Mouse (Mus musculus): ENCODE measurements at regions not wholly inside any gene's neighbourhood (a gene's known extent, or its start where the extent isn't known, plus 50 kb on each side); places are given as distances from the start of the nearest gene placed in this dataset.
A peak's percentile ranks its signal among the peaks of the same experiment; 100 is the strongest.

GRCm38 (mm10) chr14:106365624-106366118, 259.7 kb downstream of the Trim52 start:
- DNase-seq, result no peak

DNA sequence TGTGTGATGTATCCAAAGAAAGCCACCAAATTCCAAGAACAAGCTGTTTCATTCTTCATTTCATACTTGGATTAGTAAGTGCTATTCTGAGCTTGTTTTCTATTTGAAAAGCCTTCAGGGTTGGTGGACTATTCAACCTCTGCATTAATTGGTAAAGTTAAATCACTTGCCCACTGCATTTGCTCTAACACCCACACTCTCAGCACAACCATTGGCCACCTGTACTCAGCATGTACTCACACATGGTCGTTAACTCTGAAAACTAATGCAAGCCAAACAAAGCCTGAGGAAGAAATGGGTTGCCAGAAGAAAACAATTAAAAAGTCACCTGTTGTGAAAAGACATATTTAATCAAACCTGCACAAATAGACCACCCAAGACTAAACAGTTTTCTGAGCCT, 267.5 kb downstream of the Trim52 start:
- no peak for DNase-seq

GRCm38 (mm10) chr14:106379645-106380044, 273.6 kb downstream of the Trim52 start:
- no peak for DNase-seq

DNA sequence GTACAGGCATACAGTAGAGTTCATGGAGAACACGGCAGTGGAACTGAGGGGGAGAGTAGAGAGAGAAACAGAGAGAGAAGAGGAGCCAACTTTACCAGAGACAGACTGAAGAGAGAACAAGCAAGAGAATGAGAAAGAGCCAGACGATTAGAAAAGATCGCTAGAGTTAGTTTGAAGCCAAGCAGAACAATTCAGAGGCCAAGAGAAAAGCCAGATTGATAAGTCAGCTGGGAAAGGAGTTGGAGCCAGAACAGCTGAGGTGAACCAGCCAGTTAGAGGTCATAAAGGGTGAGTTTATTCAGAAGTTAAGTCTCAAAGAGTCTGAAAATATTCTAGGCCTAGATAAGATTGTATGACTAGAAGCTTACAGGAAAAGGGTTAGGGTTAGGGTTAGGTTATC, 281.7 kb downstream of the Trim52 start:
- DNase-seq, result no peak

- no peak for DNase-seq
Measured at GRCm38 (mm10) chr14:106390546-106390945, 284.5 kb downstream of the Trim52 start.

GRCm38 (mm10) chr14:106393978-106394377, 288.0 kb downstream of the Trim52 start:
- no peak for DNase-seq

DNA sequence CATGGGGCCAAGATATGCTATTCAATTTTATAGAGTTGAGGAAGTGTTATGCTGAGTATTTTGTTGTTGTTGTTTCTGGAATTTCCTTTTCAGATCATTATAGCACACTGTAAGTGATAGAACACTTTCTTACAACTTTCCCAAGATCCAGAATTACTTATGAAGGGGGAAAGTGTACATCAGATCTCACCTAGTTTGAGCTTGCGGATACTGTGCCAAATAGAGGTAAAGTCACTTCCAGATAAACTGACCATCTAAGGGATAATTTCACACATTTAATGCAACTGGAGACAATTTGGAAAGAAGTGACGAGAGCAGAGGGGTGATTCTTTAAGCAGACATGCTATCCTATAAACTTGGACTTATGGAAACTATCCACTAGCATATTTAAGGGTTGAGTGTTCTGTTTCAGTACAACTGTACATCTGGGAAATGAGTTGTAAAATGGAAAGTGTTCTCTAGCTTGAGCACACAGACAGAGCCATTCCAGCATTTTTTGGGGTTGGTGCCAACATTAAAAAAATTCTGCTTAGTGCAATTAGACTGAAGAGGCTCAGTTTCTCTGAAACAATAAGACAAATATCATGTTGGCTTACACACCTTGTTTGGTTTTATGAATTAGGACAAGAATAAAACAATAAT, 307.0 kb downstream of the Trim52 start:
- no peak for DNase-seq

GRCm38 (mm10) chr14:106424714-106425113, 318.7 kb downstream of the Trim52 start:
- peak in 1 of 2 experiments; percentile 4 for DNase-seq

GRCm38 (mm10) chr14:106428594-106428993, 322.6 kb downstream of the Trim52 start:
- no peak for DNase-seq

DNA sequence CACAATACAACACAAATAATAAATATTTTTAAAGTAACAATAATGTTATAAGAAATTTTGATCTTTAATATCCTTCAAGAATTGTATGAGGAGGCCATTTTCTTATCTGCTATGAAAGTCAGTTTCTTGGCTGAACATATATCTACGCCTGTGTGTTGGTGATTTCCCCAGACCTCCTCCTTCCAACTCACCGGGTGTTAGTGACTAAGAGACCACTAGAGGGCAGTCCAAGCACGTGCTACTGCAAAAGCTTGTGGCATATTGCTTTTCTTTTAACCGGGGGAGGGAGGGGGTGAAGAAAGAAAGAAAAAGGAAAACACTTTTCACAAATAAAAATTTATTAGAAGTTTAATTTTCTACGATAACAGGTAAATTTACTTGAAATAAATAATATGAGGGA, 333.3 kb downstream of the Trim52 start:
- peak; percentile 80 to 81 for DNase-seq

DNA sequence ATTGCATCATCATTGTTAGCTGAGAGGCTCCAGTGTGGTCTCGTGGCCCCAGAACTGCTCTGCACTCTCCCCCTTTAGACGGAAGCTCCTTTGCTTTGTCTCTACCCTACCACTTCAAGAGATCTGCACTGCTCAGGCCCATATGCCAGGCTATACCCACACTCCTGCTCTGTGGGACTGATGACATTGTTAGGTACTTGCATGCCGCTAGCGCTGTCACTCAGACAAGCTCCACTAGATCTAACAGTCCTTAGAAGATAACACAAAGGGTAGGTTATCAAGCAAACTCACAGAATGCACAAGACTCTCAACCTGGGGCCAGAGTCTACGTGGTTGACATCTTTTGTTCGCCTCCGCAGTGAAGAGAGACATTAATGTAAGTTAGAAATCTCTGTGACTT, 383.1 kb downstream of the Trim52 start:
- DNase-seq, result no peak

GRCm38 (mm10) chr14:106491389-106491788, 385.4 kb downstream of the Trim52 start:
- no peak for DNase-seq

GRCm38 (mm10) chr14:106500344-106501135, 394.5 kb downstream of the Trim52 start:
- DNase-seq, result peak; percentile 36 to 62

- DNase-seq, result no peak
Measured at GRCm38 (mm10) chr14:106506921-106507320, 400.9 kb downstream of the Trim52 start.

GRCm38 (mm10) chr14:106518552-106519358, 412.8 kb downstream of the Trim52 start:
- no peak for DNase-seq

- DNase-seq, result no peak
Measured at GRCm38 (mm10) chr14:106520808-106521207, 414.8 kb downstream of the Trim52 start.

DNA sequence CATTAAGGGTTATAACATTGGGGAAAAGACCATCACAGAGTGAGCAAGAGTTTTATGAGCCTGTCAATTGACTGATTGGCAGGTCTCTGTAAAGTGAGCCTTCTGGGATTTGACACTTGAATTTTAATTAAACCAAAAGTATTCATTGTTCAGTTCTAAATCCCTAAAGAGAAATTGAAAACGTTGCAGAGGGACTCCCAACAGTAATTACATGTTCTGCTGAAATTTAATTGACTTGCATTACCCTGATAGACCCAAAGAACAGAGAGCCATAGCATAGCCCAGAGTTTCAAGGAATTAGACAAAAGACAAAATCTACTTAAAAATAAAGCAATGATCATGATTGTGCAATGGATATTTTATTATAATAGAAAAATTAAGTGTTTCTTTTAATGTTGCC, 444.2 kb downstream of the Trim52 start:
- DNase-seq, result no peak

GRCm38 (mm10) chr14:106579281-106579680, 473.3 kb downstream of the Trim52 start:
- DNase-seq, result peak in 1 of 2 experiments; percentile 9

GRCm38 (mm10) chr14:106581886-106582285, 475.9 kb downstream of the Trim52 start:
- DNase-seq, result peak; percentile 24 to 43

DNA sequence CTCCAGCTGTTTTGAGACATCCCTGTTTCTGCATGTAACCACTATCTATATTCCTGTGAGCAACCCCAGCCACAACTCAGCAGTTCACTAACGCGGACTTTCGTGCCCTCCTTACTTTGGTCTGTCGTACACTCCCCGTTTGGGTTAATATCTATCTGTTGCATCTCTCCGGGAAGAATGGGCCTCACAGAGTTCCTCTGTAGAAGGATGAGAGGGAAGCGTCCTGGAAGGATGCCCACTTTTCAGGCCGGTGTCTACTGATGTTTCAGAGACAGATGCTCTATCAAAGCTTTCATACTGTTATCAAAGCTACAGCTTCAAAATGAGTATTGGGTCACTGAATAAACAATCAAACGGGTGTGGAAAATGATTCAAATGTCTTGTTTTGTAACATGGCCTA, 487.4 kb downstream of the Trim52 start:
- DNase-seq, result no peak

DNA sequence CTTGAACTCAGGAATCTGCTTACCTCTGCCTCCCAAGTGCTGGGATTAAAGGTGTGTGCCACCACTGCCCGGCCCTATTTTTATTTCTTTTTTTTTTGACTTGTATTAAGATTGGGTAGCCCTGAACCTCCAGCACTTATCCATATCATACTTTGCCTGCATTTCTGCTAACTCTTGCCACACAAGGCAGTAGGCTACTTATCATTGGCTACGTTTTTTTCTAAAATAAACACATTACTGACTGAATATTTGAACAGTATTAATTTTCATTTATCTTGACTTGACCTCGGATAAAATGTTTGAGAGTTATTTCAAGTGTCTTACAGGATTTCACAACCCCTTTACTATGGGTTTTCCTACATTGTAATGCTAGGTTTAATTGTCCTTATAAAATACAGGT, 488.0 kb downstream of the Trim52 start:
- DNase-seq, result no peak

- peak; percentile 21 to 66 for DNase-seq
Measured at GRCm38 (mm10) chr14:106607041-106607440, 501.0 kb downstream of the Trim52 start.

- DNase-seq, result peak in 1 of 2 experiments; percentile 5
Measured at GRCm38 (mm10) chr14:106608341-106608927, 502.4 kb downstream of the Trim52 start.
